Mouse (Mus musculus): ENCODE measurements around the gene Cda.

DNA sequence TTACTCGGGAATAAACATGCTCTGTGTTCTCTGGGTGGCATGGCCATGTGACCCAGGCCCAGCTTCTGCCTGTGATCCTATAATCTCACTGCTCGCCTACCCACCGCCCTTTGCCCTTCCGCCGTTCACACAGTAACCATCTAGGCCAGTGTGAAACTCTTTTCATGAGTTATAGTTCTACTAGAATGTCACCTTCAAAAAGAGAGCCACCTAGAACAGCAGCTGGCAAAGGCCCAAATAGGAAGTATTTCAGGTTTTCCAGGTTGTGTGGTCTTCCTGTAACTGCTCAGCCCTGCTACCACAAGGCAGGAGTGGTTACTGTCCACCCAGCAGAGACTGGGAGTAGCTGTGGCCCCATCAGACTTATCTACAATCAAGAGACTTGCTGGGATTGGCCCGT lies 25.0 kb downstream of the Cda start:
- TF ChIP-seq CTCF (conservative IDR thresholded peaks at IDR 0.05; ENCODE audit: low read length) = no peak
- no peak for TF ChIP-seq POU5F1 (IDR thresholded peaks at IDR 0.05; ENCODE audit: borderline replicate concordance, low read length)
- TF ChIP-seq NANOG (IDR thresholded peaks at IDR 0.05; ENCODE audit: borderline replicate concordance, low read length) = no peak
